Mouse (Mus musculus): ENCODE results near the gene Oard1. TPM values are rescaled to one million over a fixed set of nuclear protein-coding genes. Genes with fewer than 3 reads are reported as not detected.
A peak's percentile ranks its signal among the peaks of the same experiment; 100 is the strongest.

The Oard1 gene
- total and polyA plus RNA-seq, 2 experiments from 2014 or later, result 10.2 to 34.4 TPM

- no peak for ATAC-seq
- 51% methylated on average over 16 of the region's 16 CpGs for WGBS
- H3K4me3 ChIP-seq (ENCODE audit: low read length), result no peak overlapping the region
- no peaks in the 10 kb centered on the region for H3K9me3 ChIP-seq (ENCODE audit: low read length)
- TF ChIP-seq CTCF (IDR thresholded peaks at IDR 0.05; ENCODE audit: low read depth), result no peak
- no peaks in the 10 kb centered on the region for H3K4me1 ChIP-seq (ENCODE audit: insufficient read depth, low read length)
- no peaks in the 10 kb centered on the region for H3K27me3 ChIP-seq (ENCODE audit: insufficient read depth, low read length)
- no peak overlapping the region for H3K9ac ChIP-seq (replicated peaks; ENCODE audit: low read length)
- no peak for DNase-seq (ENCODE audit: low spot score)
- no peak overlapping the region for H3K4me2 ChIP-seq (ENCODE audit: low read depth, low read length)
- H3K27ac ChIP-seq, result no peak overlapping the region
- no peaks in the 10 kb centered on the region for H3K36me3 ChIP-seq (ENCODE audit: insufficient read depth, low read length)
Observed at GRCm38 (mm10) chr17:48443542-48444145, 33.8 kb downstream of the Oard1 start.

- 72% methylated on average over 8 of the region's 8 CpGs for WGBS
- no peak for TF ChIP-seq CTCF (IDR thresholded peaks at IDR 0.05; ENCODE audit: low read depth)
Observed at GRCm38 (mm10) chr17:48447675-48448074, 37.9 kb downstream of the Oard1 start.

GRCm38 (mm10) chr17:48450666-48451352, 41.0 kb downstream of the Oard1 start:
- no peak overlapping the region for H3K27ac ChIP-seq
- no peak overlapping the region for H3K9ac ChIP-seq (replicated peaks; ENCODE audit: low read length)
- H3K4me3 ChIP-seq (ENCODE audit: low read length), result no peak overlapping the region
- no peaks in the 10 kb centered on the region for H3K9me3 ChIP-seq (ENCODE audit: low read length)
- ATAC-seq (no peak), DNase-seq (ENCODE audit: low spot score) (no peak)
- no peak for TF ChIP-seq CTCF (IDR thresholded peaks at IDR 0.05; ENCODE audit: low read depth)
- H3K36me3 ChIP-seq (ENCODE audit: insufficient read depth, low read length), result no peaks in the 10 kb centered on the region
- H3K4me2 ChIP-seq (ENCODE audit: low read depth, low read length), result no peak overlapping the region
- no peaks in the 10 kb centered on the region for H3K27me3 ChIP-seq (ENCODE audit: insufficient read depth, low read length)
- whole genome bisulfite sequencing, result 77% methylated on average over 13 of the region's 13 CpGs
- no peaks in the 10 kb centered on the region for H3K4me1 ChIP-seq (ENCODE audit: insufficient read depth, low read length)

More at GRCm38 (mm10) chr17:48447675-48448074, 37.9 kb downstream of the Oard1 start:
- ATAC-seq, result no peak
- no peak overlapping the region for H3K4me2 ChIP-seq (ENCODE audit: low read depth, low read length)
- no peak overlapping the region for H3K27ac ChIP-seq
- H3K9ac ChIP-seq (replicated peaks; ENCODE audit: low read length), result no peak overlapping the region
- DNase-seq (ENCODE audit: low spot score), result no peak
- H3K9me3 ChIP-seq (ENCODE audit: low read length), result no peaks in the 10 kb centered on the region
- no peaks in the 10 kb centered on the region for H3K36me3 ChIP-seq (ENCODE audit: insufficient read depth, low read length)
- no peak overlapping the region for H3K4me3 ChIP-seq (ENCODE audit: low read length)
- H3K27me3 ChIP-seq (ENCODE audit: insufficient read depth, low read length), result no peaks in the 10 kb centered on the region
- no peaks in the 10 kb centered on the region for H3K4me1 ChIP-seq (ENCODE audit: insufficient read depth, low read length)

- ATAC-seq (no peak), DNase-seq (ENCODE audit: low spot score) (no peak)
- Histone ChIP-seq H3K4me2 (ENCODE audit: low read depth, low read length) (no peak within 1 kb of the TSS), H3K4me3 (ENCODE audit: low read length) (no peak within 1 kb of the TSS), H3K27me3 (ENCODE audit: insufficient read depth, low read length) (no peaks in the 10 kb centered on the region), H3K36me3 (ENCODE audit: insufficient read depth, low read length) (no peaks in the 10 kb centered on the region), H3K9ac (replicated peaks; ENCODE audit: low read length) (no peak within 1 kb of the TSS), H3K27ac (no peak within 1 kb of the TSS), H3K9me3 (ENCODE audit: low read length) (no peaks in the 10 kb centered on the region), H3K4me1 (ENCODE audit: insufficient read depth, low read length) (no peaks in the 10 kb centered on the region)
- WGBS, result 68% methylated on average over 7 of the region's 7 CpGs
- TF ChIP-seq CTCF (IDR thresholded peaks at IDR 0.05; ENCODE audit: low read depth), result no peak
Observed at GRCm38 (mm10) chr17:48451353-48451675, 41.5 kb downstream of the Oard1 start, which contains the start of gene Tspo2. Gene Tspo2 (minus strand): TSS chr17:48451522.

GRCm38 (mm10) chr17:48451753-48452444, 42.1 kb downstream of the Oard1 start:
- no peaks in the 10 kb centered on the region for H3K9me3 ChIP-seq (ENCODE audit: low read length)
- H3K4me2 ChIP-seq (ENCODE audit: low read depth, low read length), result no peak overlapping the region
- no peak overlapping the region for H3K27ac ChIP-seq
- no peak overlapping the region for H3K9ac ChIP-seq (replicated peaks; ENCODE audit: low read length)
- WGBS, result 50% methylated on average over 9 of the region's 9 CpGs
- H3K27me3 ChIP-seq (ENCODE audit: insufficient read depth, low read length), result no peaks in the 10 kb centered on the region
- ATAC-seq (0 out of 2 replicates have a peak, but pooled peaks have one; percentile 12), DNase-seq (ENCODE audit: low spot score) (no peak)
- no peak overlapping the region for H3K4me3 ChIP-seq (ENCODE audit: low read length)
- TF ChIP-seq CTCF (IDR thresholded peaks at IDR 0.05; ENCODE audit: low read depth), result no peak
- H3K36me3 ChIP-seq (ENCODE audit: insufficient read depth, low read length), result no peaks in the 10 kb centered on the region
- H3K4me1 ChIP-seq (ENCODE audit: insufficient read depth, low read length), result no peaks in the 10 kb centered on the region

GRCm38 (mm10) chr17:48453489-48453888, 43.7 kb downstream of the Oard1 start:
- Histone ChIP-seq H3K9me3 (ENCODE audit: low read length) (no peaks in the 10 kb centered on the region), H3K27ac (no peak overlapping the region), H3K4me2 (ENCODE audit: low read depth, low read length) (no peak overlapping the region), H3K4me1 (ENCODE audit: insufficient read depth, low read length) (no peaks in the 10 kb centered on the region), H3K27me3 (ENCODE audit: insufficient read depth, low read length) (no peaks in the 10 kb centered on the region), H3K4me3 (ENCODE audit: low read length) (no peak overlapping the region), H3K36me3 (ENCODE audit: insufficient read depth, low read length) (no peaks in the 10 kb centered on the region), H3K9ac (replicated peaks; ENCODE audit: low read length) (no peak overlapping the region)
- DNase-seq (ENCODE audit: low spot score) (no peak), ATAC-seq (no peak)
- 0 out of 2 replicates have a peak, but pooled peaks have one; percentile 2 for TF ChIP-seq CTCF (IDR thresholded peaks at IDR 0.05; ENCODE audit: low read depth)
- 80% methylated on average over 7 of the region's 7 CpGs for WGBS

All from hindbrain, postnatal 0 days (tissue).